ENCODE assay signal across 8 mouse cellular contexts in the genomic region with DNA sequence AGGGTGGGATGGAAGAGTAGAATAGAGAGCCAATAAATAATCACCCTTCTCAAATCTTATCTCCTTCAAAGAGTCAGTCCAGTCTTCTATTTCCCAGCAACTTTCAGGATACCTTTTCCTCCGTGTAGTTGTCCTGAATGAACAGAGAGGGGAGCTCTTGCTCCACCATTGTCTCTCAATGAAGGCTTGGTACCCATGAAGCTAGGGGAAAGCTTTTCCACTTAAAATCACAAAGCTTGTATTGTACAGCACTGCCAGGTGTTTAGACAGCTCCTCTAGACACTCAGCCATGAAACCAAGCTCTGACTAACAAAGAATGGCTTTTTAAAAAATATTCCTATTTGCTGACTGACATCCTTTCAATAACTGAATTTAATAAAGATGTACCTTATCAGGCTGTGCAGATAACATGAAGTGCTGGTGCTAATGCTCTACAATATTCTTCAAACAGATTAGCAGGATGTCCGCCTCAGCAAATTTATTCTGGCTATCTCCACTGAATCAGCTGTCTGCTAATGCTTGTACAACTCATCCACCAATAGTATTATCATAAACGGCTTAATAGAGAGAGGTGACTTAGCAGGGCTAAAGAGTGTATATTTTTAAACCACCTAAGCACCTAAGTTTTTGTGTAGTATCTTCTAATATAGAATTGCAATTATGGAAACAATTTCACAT.
DNase-seq lines count a peak whose midpoint lies in the region; ATAC-seq and TF ChIP-seq lines count a peak whose summit lies in the region.

No protein-coding gene starts in this region.

- no peak overlapping the region for H3K4me2 ChIP-seq in CH12.LX (ENCODE audit: insufficient read depth, low read depth, poor library complexity, severe bottlenecking)
- H3K4me2 ChIP-seq in limb, embryonic 13.5 days (replicated peaks): no peak overlapping the region

- H3K9ac ChIP-seq in CH12.LX (ENCODE audit: insufficient read depth, low read depth): no peak overlapping the region
- H3K9ac ChIP-seq in limb, embryonic 13.5 days: no peak overlapping the region

- peak; percentile 71 to 89 for TF ChIP-seq CTCF in CH12.LX (conservative IDR thresholded peaks at IDR 0.05 in 1 of 2, IDR thresholded peaks at IDR 0.05 in 1 of 2; ENCODE audit: low read depth in 2 of 2, low read length in 2 of 2)

- TF ChIP-seq POLR2A in CH12.LX (IDR thresholded peaks at IDR 0.05; ENCODE audit: low read depth, low read length): no peak

- in situ Hi-C loops in CH12.LX (cut with MboI; ENCODE audit: low pct_ligation_motif_present, low pct_unique_long_range_greater_than_20kb, low sequenced_read_pairs): no loop called here

- dilution Hi-C loops in CH12.LX (cut with MboI; ENCODE audit: extremely low pct_ligation_motif_present, extremely low pct_unique_long_range_greater_than_20kb, low sequenced_read_pairs): no loop called here

- ATAC-seq in limb, embryonic 13.5 days (ENCODE audit: low FRiP score, low read depth): peak; percentile 66

- DNase-seq in cerebellum, postnatal 10 days: peak; percentile 4 to 18
- DNase-seq in cerebellum, adult 8-10 months: no peak
- DNase-seq in CH12.LX (ENCODE audit: extremely low read depth): peak; percentile 56
- DNase-seq in forebrain, embryonic 10.5 days (ENCODE audit: extremely low spot score, low spot score): no peak
- DNase-seq in urinary bladder, postnatal 4 days (ENCODE audit: low spot score in 2 of 2): no peak
- no peak for DNase-seq in heart, adult 11 months
- DNase-seq in gastrocnemius, adult 18-20 months (ENCODE audit: low spot score): no peak

- no peaks in the 10 kb centered on the region for H3K27me3 ChIP-seq in CH12.LX (replicated peaks)
- H3K27me3 ChIP-seq in forebrain, embryonic 10.5 days (ENCODE audit: poor library complexity, severe bottlenecking): peaks cover 40% of the 10 kb centered on the region
- H3K27me3 ChIP-seq in limb, embryonic 13.5 days: no peaks in the 10 kb centered on the region

- TF ChIP-seq EP300 in CH12.LX (IDR thresholded peaks at IDR 0.05; ENCODE audit: low read length): no peak

- no peak overlapping the region for H3K4me3 ChIP-seq in CH12.LX (replicated peaks in 1 of 3; ENCODE audit: low read depth in 2 of 3, low read length in 2 of 3, poor library complexity in 1 of 3)
- H3K4me3 ChIP-seq in forebrain, embryonic 10.5 days: no peak overlapping the region
- no peak overlapping the region for H3K4me3 ChIP-seq in limb, embryonic 13.5 days

- TF ChIP-seq RAD21 in CH12.LX (IDR thresholded peaks at IDR 0.05; ENCODE audit: low read depth, low read length): peak; percentile 98

- no peaks in the 10 kb centered on the region for H3K9me3 ChIP-seq in CH12.LX (replicated peaks; ENCODE audit: low read length)
- H3K9me3 ChIP-seq in forebrain, embryonic 10.5 days: no peaks in the 10 kb centered on the region
- no peaks in the 10 kb centered on the region for H3K9me3 ChIP-seq in limb, embryonic 13.5 days

- no peaks in the 10 kb centered on the region for H3K79me2 ChIP-seq in CH12.LX (replicated peaks; ENCODE audit: control insufficient read depth, extremely low read depth, insufficient read depth, poor library complexity, severe bottlenecking)

- WGBS in forebrain, embryonic 10.5 days: 52% methylated on average over 3 of the region's 3 CpGs
- 52% methylated on average over 3 of the region's 3 CpGs for WGBS in limb, embryonic 13.5 days

- peaks cover 0 to 4% of the 10 kb centered on the region in 2 experiments; a peak in 1 of 4 replicates for H3K4me1 ChIP-seq in CH12.LX (ENCODE audit: control insufficient read depth in 1 of 2, insufficient read depth in 2 of 2)
- H3K4me1 ChIP-seq in forebrain, embryonic 10.5 days: peaks cover 15% of the 10 kb centered on the region
- H3K4me1 ChIP-seq in limb, embryonic 13.5 days: 0 out of 2 replicates have a peak, but pooled peaks cover 3% of the 10 kb centered on the region

- H3K27ac ChIP-seq in CH12.LX (ENCODE audit: insufficient read depth, low read depth): no peak overlapping the region
- H3K27ac ChIP-seq in forebrain, embryonic 10.5 days: 0 out of 2 replicates have a peak overlapping the region, but pooled peaks have one; percentile 20
- H3K27ac ChIP-seq in limb, embryonic 13.5 days: no peak overlapping the region

- no peaks in the 10 kb centered on the region for H3K36me3 ChIP-seq in CH12.LX (replicated peaks in 1 of 2; ENCODE audit: control insufficient read depth in 1 of 2, insufficient read depth in 1 of 2, low read length in 1 of 2)
- no peaks in the 10 kb centered on the region for H3K36me3 ChIP-seq in forebrain, embryonic 10.5 days (replicated peaks)
- no peaks in the 10 kb centered on the region for H3K36me3 ChIP-seq in limb, embryonic 13.5 days

TF ChIP-seq in CH12.LX, 34 proteins besides CTCF, POLR2A, EP300 and RAD21:
- TF ChIP-seq ETS1 (conservative IDR thresholded peaks at IDR 0.05; ENCODE audit: low read depth, low read length) (no peak), CHD2 (IDR thresholded peaks at IDR 0.05; ENCODE audit: low read length) (no peak), MYC (IDR thresholded peaks at IDR 0.05; ENCODE audit: low read depth, low read length) (0 out of 2 replicates have a peak, but pooled peaks have one; percentile 23), MAFK (IDR thresholded peaks at IDR 0.05; ENCODE audit: insufficient replicate concordance, low read length) (no peak), RCOR1 (conservative IDR thresholded peaks at IDR 0.05; ENCODE audit: low read depth, low read length) (no peak), MXI1 (IDR thresholded peaks at IDR 0.05; ENCODE audit: low read depth, low read length) (no peak), HCFC1 (IDR thresholded peaks at IDR 0.05; ENCODE audit: low read depth, low read length) (no peak), NELFE (IDR thresholded peaks at IDR 0.05; ENCODE audit: low read depth, low read length) (peak; percentile 45; the same call in 1 of the 2 replicates), KAT2A (IDR thresholded peaks at IDR 0.05; ENCODE audit: insufficient replicate concordance, low read length) (no peak), MEF2A (IDR thresholded peaks at IDR 0.05; ENCODE audit: borderline replicate concordance, low read depth, low read length) (no peak), POLR2AphosphoS2 (IDR thresholded peaks at IDR 0.05; ENCODE audit: low read depth, low read length) (no peak), ZMIZ1 (IDR thresholded peaks at IDR 0.05; ENCODE audit: low read depth, low read length) (no peak), IRF4 (IDR thresholded peaks at IDR 0.05; ENCODE audit: low read depth, low read length) (0 out of 2 replicates have a peak, but pooled peaks have one; percentile 45), JUND (conservative IDR thresholded peaks at IDR 0.05; ENCODE audit: low read depth, low read length) (0 out of 2 replicates have a peak, but pooled peaks have one; percentile 45), SMC3 (IDR thresholded peaks at IDR 0.05; ENCODE audit: low read depth, low read length) (peak; percentile 93), SIN3A (IDR thresholded peaks at IDR 0.05; ENCODE audit: low read length) (no peak), ZKSCAN1 (IDR thresholded peaks at IDR 0.05; ENCODE audit: borderline replicate concordance, low read depth, low read length) (no peak), ZC3H11A (IDR thresholded peaks at IDR 0.05; ENCODE audit: low read depth, low read length) (peak; percentile 55; the same call in 1 of the 2 replicates), UBTF (IDR thresholded peaks at IDR 0.05; ENCODE audit: low read depth, low read length) (no peak), NRF1 (IDR thresholded peaks at IDR 0.05; ENCODE audit: low read depth, low read length) (no peak)

Comparison
In these comparisons a context has a peak if more than half of its experiments do, and no peak if none do; other contexts are left out.
1. DNase-seq: peak in cerebellum, postnatal 10 days (2 of 2) and CH12.LX (single experiment); none in cerebellum, adult 8-10 months (single experiment), forebrain, embryonic 10.5 days (single experiment), urinary bladder, postnatal 4 days (0 of 2), heart, adult 11 months (single experiment) and gastrocnemius, adult 18-20 months (single experiment).